Mouse (Mus musculus): ENCODE data around the gene Wipf3. TPM values are rescaled to one million over a fixed set of nuclear protein-coding genes. Genes with fewer than 3 reads are reported as not detected.

The Wipf3 gene
- polyA plus RNA-seq, 1 experiment, result 1.1 TPM

DNA sequence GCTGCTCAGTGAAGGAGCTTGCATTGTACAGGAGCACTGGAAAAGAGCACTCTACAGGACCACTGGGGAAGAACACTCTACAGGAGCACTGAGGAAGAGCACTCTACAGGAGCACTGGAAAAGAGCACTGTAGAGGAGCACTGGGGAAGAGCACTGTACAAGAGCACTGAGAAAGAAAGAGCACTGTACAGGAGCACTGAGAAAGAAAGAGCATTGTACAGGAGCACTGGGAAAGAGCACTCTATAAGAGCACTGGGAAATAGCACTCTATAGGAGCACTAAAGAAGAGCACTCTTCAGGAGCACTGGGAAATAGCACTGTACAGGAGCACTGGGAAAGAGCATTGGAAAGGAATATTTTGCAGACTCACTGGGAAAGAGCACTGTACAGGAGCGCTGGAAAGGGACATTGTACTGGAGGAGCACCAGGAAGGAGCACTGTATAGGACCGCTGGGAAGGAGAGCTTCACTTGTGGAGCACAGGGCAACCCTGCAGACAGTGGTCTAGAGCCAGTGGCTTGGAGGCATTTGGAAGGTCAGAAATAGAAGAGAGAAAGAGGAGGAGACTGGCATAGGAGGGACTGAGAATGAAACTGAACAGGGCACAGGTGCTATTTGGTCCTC, 87.2 kb downstream of the Wipf3 start:
- Histone ChIP-seq H3K4me1 (ENCODE audit: control insufficient read depth, insufficient read depth, insufficient read length, low read length) (no peaks in the 10 kb centered on the region), H3K4me3 (ENCODE audit: insufficient read depth, low read depth, low read length) (no peak overlapping the region), H3K27ac (replicated peaks; ENCODE audit: low read depth, low read length) (no peak overlapping the region)

GRCm38 (mm10) chr6:54518758-54519157, 89.4 kb downstream of the Wipf3 start:
- no peak overlapping the region for H3K4me3 ChIP-seq (ENCODE audit: insufficient read depth, low read depth, low read length)
- H3K4me1 ChIP-seq (ENCODE audit: control insufficient read depth, insufficient read depth, insufficient read length, low read length), result no peaks in the 10 kb centered on the region
- no peak overlapping the region for H3K27ac ChIP-seq (replicated peaks; ENCODE audit: low read depth, low read length)

- Histone ChIP-seq H3K27ac (replicated peaks; ENCODE audit: low read depth, low read length) (no peak overlapping the region), H3K4me3 (ENCODE audit: insufficient read depth, low read depth, low read length) (no peak overlapping the region), H3K4me1 (ENCODE audit: control insufficient read depth, insufficient read depth, insufficient read length, low read length) (no peaks in the 10 kb centered on the region)
Measured at GRCm38 (mm10) chr6:54528666-54529065, 99.3 kb downstream of the Wipf3 start.

GRCm38 (mm10) chr6:54530182-54530581, 100.8 kb downstream of the Wipf3 start:
- no peak overlapping the region for H3K27ac ChIP-seq (replicated peaks; ENCODE audit: low read depth, low read length)
- no peak overlapping the region for H3K4me3 ChIP-seq (ENCODE audit: insufficient read depth, low read depth, low read length)
- H3K4me1 ChIP-seq (ENCODE audit: control insufficient read depth, insufficient read depth, insufficient read length, low read length), result no peaks in the 10 kb centered on the region

DNA sequence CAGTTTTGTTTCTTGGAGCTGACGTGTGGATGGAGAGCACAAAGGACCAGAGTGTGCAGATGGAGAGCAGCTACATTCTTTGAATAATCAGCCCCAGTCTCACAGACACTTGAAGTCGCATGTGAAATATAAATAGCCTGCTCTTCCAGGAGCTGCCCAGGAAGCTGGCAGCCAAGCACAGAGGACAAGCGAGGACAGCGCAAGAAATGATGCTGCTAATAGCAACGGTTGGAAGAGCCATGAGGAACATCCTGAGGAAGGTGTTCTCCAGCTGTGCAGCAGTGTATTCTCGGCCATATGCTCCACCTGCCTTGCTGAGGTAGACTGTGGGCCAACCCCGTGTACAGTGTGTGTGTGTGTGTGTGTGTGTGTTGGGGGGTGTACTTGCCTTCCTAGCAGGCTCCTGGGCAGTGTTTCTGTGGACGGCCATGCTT, 101.7 kb downstream of the Wipf3 start:
- Histone ChIP-seq H3K27ac (replicated peaks; ENCODE audit: low read depth, low read length) (no peak overlapping the region), H3K4me3 (ENCODE audit: insufficient read depth, low read depth, low read length) (no peak overlapping the region), H3K4me1 (ENCODE audit: control insufficient read depth, insufficient read depth, insufficient read length, low read length) (no peaks in the 10 kb centered on the region)

DNA sequence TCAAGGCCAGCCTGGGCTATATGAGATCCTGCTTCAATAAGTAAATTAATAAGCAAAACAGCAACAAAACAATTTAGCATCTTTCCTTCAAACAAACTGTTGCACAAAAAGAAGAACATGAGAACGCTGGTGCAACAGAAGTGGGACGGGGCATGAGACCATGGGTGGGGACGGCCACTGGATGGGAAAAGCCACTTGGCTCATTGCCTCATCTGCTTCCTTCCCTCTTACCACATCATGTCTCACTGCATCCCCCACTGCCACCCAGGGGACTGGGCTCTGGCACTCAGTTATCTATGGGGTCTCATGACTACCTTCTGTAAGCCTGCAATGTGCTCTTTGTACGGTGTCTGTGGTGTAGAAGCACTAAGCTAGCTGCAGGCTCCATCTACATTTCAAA, 106.1 kb downstream of the Wipf3 start:
- no peak overlapping the region for H3K27ac ChIP-seq (replicated peaks; ENCODE audit: low read depth, low read length)
- H3K4me1 ChIP-seq (ENCODE audit: control insufficient read depth, insufficient read depth, insufficient read length, low read length), result no peaks in the 10 kb centered on the region
- no peak overlapping the region for H3K4me3 ChIP-seq (ENCODE audit: insufficient read depth, low read depth, low read length)

GRCm38 (mm10) chr6:54537053-54537452, 107.7 kb downstream of the Wipf3 start:
- no peak overlapping the region for H3K27ac ChIP-seq (replicated peaks; ENCODE audit: low read depth, low read length)
- no peaks in the 10 kb centered on the region for H3K4me1 ChIP-seq (ENCODE audit: control insufficient read depth, insufficient read depth, insufficient read length, low read length)
- no peak overlapping the region for H3K4me3 ChIP-seq (ENCODE audit: insufficient read depth, low read depth, low read length)

- H3K27ac ChIP-seq (replicated peaks; ENCODE audit: low read depth, low read length), result no peak overlapping the region
- H3K4me3 ChIP-seq (ENCODE audit: insufficient read depth, low read depth, low read length), result no peak overlapping the region
- no peaks in the 10 kb centered on the region for H3K4me1 ChIP-seq (ENCODE audit: control insufficient read depth, insufficient read depth, insufficient read length, low read length)
Measured at GRCm38 (mm10) chr6:54538773-54539173, 109.4 kb downstream of the Wipf3 start.

DNA sequence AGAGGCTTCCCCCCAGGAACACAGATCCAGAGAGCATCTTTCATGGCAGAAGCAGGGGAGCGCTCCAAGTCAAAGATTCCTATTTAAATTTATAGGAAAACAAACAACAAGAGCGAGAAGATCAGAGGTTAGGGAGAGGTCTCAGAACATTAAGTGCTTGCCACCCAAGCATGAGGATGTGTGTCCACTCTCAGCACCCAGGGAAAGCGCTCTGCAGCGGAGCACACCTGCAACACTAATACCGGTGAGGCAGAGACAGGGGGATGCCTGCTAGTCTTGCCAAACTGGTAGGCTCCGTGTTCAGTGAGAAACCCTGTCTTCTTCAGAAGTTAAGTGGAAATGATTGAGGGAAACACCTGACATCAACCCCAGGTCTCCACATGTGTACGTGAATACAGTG, 110.0 kb downstream of the Wipf3 start:
- H3K27ac ChIP-seq (replicated peaks; ENCODE audit: low read depth, low read length), result no peak overlapping the region
- H3K4me1 ChIP-seq (ENCODE audit: control insufficient read depth, insufficient read depth, insufficient read length, low read length), result no peaks in the 10 kb centered on the region
- H3K4me3 ChIP-seq (ENCODE audit: insufficient read depth, low read depth, low read length), result no peak overlapping the region

GRCm38 (mm10) chr6:54540252-54540887, 111.0 kb downstream of the Wipf3 start:
- H3K27ac ChIP-seq (replicated peaks; ENCODE audit: low read depth, low read length), result no peak overlapping the region
- no peak overlapping the region for H3K4me3 ChIP-seq (ENCODE audit: insufficient read depth, low read depth, low read length)
- H3K4me1 ChIP-seq (ENCODE audit: control insufficient read depth, insufficient read depth, insufficient read length, low read length), result no peaks in the 10 kb centered on the region

GRCm38 (mm10) chr6:54542836-54543235, 113.4 kb downstream of the Wipf3 start:
- no peaks in the 10 kb centered on the region for H3K4me1 ChIP-seq (ENCODE audit: control insufficient read depth, insufficient read depth, insufficient read length, low read length)
- H3K4me3 ChIP-seq (ENCODE audit: insufficient read depth, low read depth, low read length), result no peak overlapping the region
- no peak overlapping the region for H3K27ac ChIP-seq (replicated peaks; ENCODE audit: low read depth, low read length)

DNA sequence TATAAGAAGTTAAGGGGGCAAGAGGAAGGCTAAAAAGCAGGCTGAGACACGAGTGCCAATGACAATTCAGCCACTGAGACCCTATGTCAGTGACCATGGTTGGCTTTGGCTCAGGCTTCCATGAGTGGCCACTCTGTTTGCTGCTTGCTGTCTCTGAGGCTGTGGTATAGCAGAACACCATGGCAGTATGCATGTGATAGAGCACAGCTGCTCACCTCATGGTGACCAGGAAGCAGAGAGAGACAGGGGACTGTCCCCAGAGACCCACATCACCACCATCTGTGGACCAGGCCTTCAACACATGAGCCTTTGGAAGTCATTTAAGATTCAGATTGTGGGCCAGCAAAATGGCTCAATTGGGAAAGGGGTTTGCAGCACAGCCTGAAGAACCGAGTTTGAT, 114.2 kb downstream of the Wipf3 start:
- peaks cover 3% of the 10 kb centered on the region; the same call in 1 of the 2 replicates for H3K4me1 ChIP-seq (ENCODE audit: control insufficient read depth, insufficient read depth, insufficient read length, low read length)
- no peak overlapping the region for H3K4me3 ChIP-seq (ENCODE audit: insufficient read depth, low read depth, low read length)
- no peak overlapping the region for H3K27ac ChIP-seq (replicated peaks; ENCODE audit: low read depth, low read length)

DNA sequence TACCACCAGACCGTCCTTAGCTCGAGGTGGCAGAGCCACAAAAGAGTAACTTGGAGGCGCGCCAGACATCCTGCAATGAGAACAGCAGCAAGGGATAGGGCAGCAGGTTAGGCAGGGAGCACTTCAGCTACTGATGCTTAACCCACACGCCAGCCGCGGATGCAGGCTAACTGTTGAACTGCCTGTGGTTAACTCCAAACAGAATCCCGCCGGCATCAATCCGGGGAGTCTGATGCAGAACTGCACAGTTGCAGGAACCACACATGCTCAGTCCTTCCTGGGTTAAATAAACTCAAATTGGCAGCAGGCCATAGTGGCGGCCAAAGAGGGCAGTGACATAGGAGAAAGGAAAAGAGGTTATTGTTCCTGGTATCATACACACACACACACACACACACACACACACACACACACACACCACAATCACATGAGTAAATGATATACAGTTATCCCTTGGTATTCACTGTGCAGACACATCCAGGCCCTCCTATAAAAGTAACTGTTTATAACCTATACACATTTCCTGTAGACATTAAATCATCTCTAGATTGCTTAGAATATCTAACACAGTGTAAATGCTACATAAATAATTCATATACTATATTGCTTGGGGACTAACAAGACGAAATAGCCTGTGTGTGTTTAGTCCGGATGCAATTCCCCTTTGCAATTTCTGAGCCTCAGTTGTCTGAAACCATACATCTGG, 119.1 kb downstream of the Wipf3 start:
- H3K4me1 ChIP-seq (ENCODE audit: control insufficient read depth, insufficient read depth, insufficient read length, low read length), result peaks cover 3% of the 10 kb centered on the region; the same call in 1 of the 2 replicates
- H3K27ac ChIP-seq (replicated peaks; ENCODE audit: low read depth, low read length), result no peak overlapping the region
- H3K4me3 ChIP-seq (ENCODE audit: insufficient read depth, low read depth, low read length), result no peak overlapping the region

- H3K4me1 ChIP-seq (ENCODE audit: control insufficient read depth, insufficient read depth, insufficient read length, low read length), result peaks cover 3% of the 10 kb centered on the region; the same call in 1 of the 2 replicates
- no peak overlapping the region for H3K4me3 ChIP-seq (ENCODE audit: insufficient read depth, low read depth, low read length)
- H3K27ac ChIP-seq (replicated peaks; ENCODE audit: low read depth, low read length), result no peak overlapping the region
Measured at GRCm38 (mm10) chr6:54549311-54549710, 119.9 kb downstream of the Wipf3 start.

DNA sequence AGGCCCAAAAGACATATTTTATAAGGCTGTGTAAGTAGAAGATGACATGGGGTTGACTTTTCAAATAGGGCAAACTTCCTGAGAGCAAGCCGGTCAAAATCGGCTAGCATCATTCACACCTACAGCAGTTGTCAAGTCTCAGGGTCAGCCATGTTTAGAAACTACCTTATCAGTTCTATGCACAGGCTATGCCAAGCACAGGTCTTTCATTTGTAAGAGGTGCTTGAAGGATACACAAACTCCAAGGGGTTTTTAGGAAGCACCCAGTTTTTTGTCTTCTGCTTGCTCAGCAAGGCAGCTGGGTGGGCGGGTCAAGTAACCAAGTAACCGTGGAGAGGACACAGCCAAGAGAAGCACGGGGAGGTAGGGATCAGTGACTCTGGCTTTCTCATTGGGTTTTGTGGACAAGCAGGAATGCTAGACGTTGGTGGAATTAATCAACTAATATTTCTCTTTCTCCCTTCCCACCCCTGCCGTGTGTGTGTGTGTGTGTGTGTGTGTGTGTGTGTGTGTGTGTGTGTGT, 121.5 kb downstream of the Wipf3 start:
- no peak overlapping the region for H3K27ac ChIP-seq (replicated peaks; ENCODE audit: low read depth, low read length)
- H3K4me3 ChIP-seq (ENCODE audit: insufficient read depth, low read depth, low read length), result no peak overlapping the region
- H3K4me1 ChIP-seq (ENCODE audit: control insufficient read depth, insufficient read depth, insufficient read length, low read length), result peaks cover 3% of the 10 kb centered on the region; the same call in 1 of the 2 replicates

Measured in brown adipose tissue, adult 24 weeks (tissue).